In genomic region chr19:56691103-56691502, GRCm38 (mm10) we compare ENCODE assay signal across 15 mouse cellular contexts.
"Had no signal": no experiment of that assay in that cellular context is flagged by ENCODE, and none has a peak within 500 bp of the region (broad histone marks: within the 10 kb centered on the region; RNA-seq: fewer than 3 reads in every experiment).

No protein-coding gene starts in this region.

- H3K36me3 ChIP-seq: neural tube, embryonic 15.5 days; stomach, embryonic 15.5 days had no signal

- H3K27me3 ChIP-seq: neural tube, embryonic 15.5 days; stomach, embryonic 15.5 days had no signal

- H3K4me3 ChIP-seq: neural tube, embryonic 15.5 days; stomach, embryonic 15.5 days had no signal

- H3K4me1 ChIP-seq: neural tube, embryonic 15.5 days had no signal

- H3K9ac ChIP-seq: neural tube, embryonic 15.5 days; stomach, embryonic 15.5 days had no signal

- H3K4me2 ChIP-seq: neural tube, embryonic 15.5 days; stomach, embryonic 15.5 days had no signal

- H3K9me3 ChIP-seq: neural tube, embryonic 15.5 days; stomach, embryonic 15.5 days had no signal

- DNase-seq: retina, postnatal 1 day; right cerebral cortex, adult 18-20 months; right cerebral cortex, postnatal 14 days; right cerebral cortex, postnatal 25 days; right cerebral cortex, postnatal 4 days; spleen, adult 18-20 months; thymus, adult 18-20 months; thymus, adult 2 months; thymus, postnatal 14 days; thymus, postnatal 25 days; thymus, postnatal 36 days; thymus, postnatal 4 days had no signal

- H3K27ac ChIP-seq: neural tube, embryonic 15.5 days; stomach, embryonic 15.5 days; stomach, postnatal 0 days had no signal
